Mouse (Mus musculus): ENCODE data around the gene Pknox2.
A peak's percentile ranks its signal among the peaks of the same experiment; 100 is the strongest.

The Pknox2 gene

GRCm38 (mm10) chr9:37147359-37147685 is at the start of gene Pknox2:
TSS of gene Pknox2 (minus strand) at chr9:37147407.
- peak; percentile 70 for DNase-seq

- no peak for DNase-seq
Observed at GRCm38 (mm10) chr9:37188024-37188423, 40.8 kb upstream of the Pknox2 start.

GRCm38 (mm10) chr9:37187407-37187806 is 40.2 kb upstream of the Pknox2 start:
- no peak for DNase-seq

- DNase-seq: no peak
Observed at GRCm38 (mm10) chr9:37183176-37183575, 36.0 kb upstream of the Pknox2 start.

GRCm38 (mm10) chr9:37181596-37181995 is 34.4 kb upstream of the Pknox2 start:
- DNase-seq: no peak

GRCm38 (mm10) chr9:37179596-37179995 is 32.4 kb upstream of the Pknox2 start:
- DNase-seq: no peak

DNA sequence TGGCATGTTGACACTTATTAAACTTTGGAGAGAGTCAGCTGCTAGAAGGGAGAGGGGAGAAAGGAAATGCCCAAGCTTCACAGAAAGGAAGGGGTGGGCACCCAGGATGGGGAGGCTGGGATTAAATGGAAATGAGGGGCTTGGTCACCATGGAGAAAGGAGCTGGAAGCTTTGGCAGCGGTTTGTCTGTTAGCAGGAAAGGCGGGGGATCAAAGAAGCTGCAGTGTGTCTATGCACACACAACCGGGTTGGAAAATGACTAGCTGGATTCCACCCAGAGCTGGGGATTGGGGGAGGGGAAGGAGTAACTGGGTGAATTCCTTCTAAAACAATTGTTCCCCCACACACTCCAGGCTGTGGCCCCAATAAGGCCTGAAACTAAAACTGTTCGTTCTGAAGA is 31.7 kb upstream of the Pknox2 start:
- DNase-seq: no peak

DNA sequence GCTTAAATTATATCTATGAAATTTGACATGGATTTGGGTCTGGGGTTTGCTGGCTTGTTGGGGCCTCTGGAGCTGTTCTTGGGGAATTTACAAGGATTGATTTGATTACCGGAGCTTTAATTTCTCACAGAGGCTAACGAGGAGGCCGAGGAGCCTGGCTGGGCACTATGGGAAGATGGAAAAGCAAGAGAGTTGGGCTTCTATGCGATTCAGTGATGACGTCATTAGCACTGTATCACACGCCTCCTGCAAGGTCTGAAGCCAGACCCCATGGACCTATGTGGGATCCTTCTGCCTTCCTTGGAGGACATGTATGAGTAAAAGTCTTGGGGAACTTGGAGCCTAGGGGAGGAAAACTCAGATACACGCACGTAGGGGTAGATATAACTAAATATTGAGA is 30.3 kb upstream of the Pknox2 start:
- DNase-seq: no peak

- DNase-seq: peak; percentile 23
Observed at GRCm38 (mm10) chr9:37177107-37177506, 29.9 kb upstream of the Pknox2 start.

- DNase-seq: no peak
Observed at GRCm38 (mm10) chr9:37176002-37176401, 28.8 kb upstream of the Pknox2 start.

DNA sequence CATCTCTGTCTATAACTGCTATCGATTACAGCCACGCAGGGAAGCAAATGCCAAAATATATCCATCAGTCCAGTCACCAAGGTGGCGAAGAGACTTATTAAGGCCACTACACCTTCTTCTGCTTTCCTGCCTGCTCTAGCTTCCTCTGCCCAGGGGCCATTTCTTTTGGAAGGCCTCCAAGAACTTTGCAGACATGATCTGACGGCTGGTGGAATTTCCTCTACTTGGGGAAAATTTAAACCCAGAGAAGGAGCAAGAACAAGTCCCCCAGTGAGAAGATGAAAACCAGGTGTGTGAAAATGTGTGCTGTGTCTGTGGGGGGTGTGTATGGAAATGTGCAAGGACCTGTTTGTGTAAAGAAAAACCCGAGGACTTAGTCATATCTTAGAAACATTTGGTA is 26.2 kb upstream of the Pknox2 start:
- DNase-seq: no peak

DNA sequence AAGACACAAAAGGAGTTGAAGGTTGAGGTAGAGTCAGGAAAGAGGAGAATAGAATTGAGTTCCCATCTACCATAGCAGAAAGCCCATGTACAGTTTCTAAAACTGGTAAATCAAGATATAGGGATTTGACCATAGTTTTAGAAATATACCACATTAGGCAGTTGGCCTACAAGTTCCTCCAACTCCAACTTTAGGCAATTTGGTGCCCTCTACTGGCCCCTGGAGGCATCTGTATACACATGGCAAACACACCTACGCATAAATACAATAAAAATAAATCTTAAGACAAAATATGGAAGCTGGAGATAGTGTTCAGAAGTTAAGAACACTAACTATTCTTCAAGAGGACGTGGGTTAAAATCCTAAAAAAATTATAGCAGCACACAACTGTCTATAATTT is 19.7 kb upstream of the Pknox2 start:
- DNase-seq: no peak

DNA sequence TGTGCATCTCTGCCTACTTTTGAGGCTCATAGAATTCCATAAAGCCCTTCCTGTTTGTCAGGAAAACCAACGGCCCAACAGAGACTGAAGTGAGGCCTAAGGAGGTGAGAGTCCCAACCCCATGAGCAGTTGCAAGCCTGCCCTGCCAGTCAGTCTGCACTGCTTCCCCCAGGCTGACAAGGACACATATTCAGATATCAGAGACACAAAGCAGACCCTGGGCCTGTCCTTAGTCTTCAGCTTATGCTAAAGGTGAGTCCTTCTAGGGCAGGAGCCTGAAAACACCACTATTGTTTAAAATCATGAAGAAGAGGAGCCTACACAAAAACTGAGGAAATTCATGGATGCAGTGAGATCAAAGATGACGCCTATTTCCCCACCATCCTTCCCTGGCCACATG is 13.5 kb upstream of the Pknox2 start:
- DNase-seq: no peak

GRCm38 (mm10) chr9:37147886-37148285 is 679 bp upstream of the Pknox2 start:
- no peak for DNase-seq

DNA sequence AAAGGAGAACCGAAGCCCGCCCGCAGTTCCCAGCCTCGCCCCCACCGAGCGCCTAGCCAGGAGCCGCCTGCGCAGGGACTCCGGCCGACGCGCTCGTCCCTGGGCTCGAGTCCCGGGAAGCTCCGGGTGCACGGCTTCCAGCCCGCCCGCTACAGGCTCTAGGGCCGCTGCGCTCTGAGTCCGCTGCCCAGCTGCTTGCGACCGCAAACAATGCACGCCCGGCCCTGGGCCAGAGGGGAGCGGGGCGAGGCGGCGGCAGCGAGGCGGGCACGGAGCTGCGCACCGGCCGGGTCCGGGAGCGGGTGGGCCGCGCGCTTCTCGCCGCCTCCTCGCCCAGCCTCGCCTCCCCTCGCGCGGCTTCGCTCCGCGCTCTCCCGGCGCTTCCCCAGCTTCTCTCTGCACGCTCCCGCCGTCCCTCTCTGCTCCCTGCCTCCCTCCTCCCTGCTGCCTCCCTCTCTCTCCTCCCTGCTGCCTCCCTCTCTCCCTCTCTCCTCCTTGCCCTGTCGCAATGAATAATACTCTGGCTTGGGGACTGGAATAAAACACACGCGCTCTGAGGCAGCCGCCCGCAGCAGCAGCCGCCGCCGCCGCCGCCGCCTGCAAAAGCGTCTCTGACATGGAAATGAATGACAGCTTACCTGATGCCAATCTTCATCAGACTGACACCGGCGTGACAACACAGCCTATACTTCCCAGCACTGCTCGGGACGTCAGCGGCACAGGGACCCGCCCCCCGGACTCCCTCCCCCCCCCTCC is 426 bp downstream of the Pknox2 start:
- peak; percentile 58 for DNase-seq

GRCm38 (mm10) chr9:37146353-37146602 is 929 bp downstream of the Pknox2 start:
- DNase-seq: no peak

DNA sequence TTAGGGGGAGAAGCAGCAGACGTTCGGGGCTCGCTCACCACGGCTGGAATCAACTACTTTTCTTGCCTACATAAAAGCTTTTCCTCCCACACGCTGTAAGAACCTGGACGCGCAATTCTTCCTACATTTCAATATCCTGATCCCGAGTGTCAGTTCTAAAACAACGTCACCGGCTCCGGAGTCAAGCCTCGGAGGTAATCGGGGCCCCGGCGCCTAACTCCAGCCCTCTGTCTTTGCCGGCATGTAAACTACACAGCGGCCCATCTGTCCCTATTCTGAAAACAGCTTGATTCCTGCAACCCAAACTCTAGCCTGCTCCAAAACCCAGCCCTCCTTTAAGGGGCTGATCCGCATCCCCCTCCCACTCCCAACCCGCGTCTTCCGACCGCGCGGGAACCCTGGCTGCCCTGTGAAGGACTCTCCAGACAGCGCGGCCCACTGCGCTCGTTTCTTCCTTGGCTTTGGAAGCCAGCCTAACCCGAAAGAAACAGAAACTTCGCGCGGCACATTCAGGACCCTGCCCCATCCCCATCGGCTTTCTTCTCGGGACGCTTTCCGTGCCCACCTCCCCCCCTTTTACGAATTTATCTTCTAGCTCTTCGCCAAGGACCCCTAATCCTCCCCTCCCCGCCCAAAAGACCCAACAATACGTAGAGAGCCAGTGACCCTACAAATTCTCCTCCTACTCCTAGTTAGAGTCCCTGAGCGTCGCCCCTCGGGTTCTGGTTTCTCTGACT is 1.4 kb downstream of the Pknox2 start:
- DNase-seq: no peak

DNA sequence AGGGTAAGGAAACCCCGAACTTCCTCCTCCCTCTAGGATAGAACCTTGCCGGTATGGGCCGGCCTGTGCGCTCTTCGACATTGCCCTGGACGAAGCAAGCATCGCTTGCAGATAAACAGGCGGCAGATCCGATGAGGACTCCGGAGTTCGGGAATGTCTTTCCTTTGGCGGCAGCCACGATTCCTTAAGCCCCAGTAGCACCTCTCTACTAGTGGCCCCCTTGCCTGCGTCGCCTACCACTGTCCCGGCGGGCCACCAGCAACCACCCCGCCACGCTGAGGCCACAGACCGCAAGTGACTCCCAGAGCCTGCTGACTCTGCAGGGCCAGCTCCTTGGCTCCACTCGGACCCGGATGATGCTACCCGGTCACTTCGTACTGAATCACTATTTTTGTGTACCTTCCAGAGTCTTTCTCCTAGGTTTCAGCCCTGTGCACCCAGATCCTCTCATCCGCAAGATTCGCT is 2.0 kb downstream of the Pknox2 start:
- peak; percentile 21 for DNase-seq

GRCm38 (mm10) chr9:37144696-37145095 is 2.5 kb downstream of the Pknox2 start:
- no peak for DNase-seq

GRCm38 (mm10) chr9:37144251-37144650 is 3.0 kb downstream of the Pknox2 start:
- no peak for DNase-seq

DNA sequence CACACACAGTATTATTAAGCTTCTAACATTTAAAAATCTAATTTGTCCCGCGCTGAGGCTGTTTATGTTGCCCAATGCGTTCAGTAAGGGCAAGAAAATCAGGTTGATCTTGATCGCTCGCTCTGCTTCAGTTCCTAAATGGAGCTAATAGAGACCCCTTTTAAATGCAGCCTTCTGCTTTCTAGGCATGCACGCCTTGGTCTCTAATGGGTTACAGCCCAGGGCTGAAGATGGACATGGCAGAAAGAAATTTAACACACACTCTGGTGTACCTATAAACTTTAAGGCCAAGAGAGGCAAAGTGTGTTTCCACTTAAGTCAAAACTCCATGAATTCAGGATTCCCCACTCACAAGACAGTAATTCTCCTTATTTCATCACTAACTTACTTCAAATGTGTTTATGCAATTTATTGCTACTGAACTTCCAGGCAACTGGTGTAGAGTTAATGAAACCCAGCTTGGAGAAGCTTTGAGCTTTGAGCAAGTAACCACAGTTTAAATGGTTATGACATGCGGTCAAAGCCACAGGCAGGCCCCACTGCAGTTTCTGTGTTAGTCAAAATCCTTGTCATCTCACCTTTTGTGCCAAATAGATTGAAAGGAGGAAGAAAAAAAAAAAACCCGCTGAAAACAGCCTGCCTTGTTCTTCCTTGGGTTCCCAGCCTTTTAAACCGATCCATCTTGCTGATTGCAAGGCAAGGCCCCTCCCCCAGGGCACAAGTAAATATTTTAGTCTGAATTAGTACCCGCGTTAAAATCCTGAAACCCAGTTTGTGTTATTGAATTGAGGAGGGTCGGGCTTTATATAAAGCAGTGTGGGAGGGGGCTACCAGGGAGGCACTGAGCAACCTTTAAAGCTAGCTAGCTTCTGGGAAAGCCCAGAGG is 3.9 kb downstream of the Pknox2 start:
- DNase-seq: no peak

DNA sequence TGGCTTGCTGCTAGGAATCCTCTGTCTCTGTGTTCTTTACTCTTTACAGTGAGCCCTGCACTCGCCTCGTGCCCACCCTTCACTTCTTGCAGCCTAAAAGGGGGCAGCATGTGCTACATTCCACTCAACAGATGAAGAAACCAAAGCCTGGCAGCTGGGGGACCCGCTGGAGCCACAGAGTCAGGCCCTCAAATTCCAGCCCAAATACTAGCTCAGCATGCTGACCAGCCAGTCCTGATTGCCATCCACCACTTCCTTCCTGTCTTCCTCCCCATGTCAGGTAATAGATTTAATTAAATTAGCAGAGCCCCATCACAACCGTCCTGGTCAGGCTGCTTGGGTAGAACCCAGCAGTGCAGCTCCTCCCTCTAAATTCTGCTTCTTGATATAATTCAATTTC is 5.1 kb downstream of the Pknox2 start:
- no peak for DNase-seq

DNA sequence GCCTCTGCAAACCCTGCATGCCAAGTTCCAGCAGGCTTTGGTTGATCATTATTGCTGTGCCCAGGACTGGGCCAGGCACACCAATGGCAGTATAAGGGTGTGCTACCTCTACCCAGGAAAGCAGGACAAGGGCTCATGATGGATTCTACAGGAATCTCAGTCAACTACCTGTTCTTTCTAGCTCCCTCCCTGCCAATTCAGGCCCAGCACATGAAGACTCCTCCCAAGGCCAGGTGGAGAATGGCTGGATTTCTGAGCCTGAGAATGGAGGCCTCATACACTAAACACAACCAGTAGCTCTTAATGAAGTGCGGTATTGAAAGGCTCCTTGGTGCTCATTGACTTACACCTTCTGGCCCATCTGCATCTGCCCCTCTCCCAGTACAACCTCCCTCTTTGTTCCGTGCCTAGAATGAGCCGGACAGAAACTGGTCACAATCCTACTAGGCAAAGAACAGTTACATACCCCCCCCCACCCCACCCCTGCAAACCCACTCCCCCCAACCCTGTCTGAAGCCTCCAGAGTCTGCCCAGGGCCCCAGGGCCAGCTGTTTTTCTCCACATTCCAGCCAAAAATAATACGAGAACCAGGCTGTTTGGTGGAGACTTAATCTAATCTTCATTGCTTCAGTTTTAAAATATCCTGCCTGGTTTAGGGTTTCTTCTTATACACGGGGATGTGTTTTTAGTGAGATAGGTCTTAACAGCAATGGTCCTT is 6.6 kb downstream of the Pknox2 start:
- no peak for DNase-seq

All from kidney, adult 11 months (tissue).